Mouse (Mus musculus) lung, adult 2 months (tissue): ENCODE measurements around the gene Gm21970.

Experiments used
- CTCF ChIP-seq: fragments of 200-500 bp; IDR thresholded peaks from 2 replicates; pipeline ENCODE4 v1.5.1; 2011; ENCODE audit warnings: mild to moderate bottlenecking, low read length, control low read depth; ENCODE audit not compliant: insufficient read depth
- POLR2A ChIP-seq: fragments of 200-500 bp; IDR thresholded peaks from 2 replicates; pipeline ENCODE4 v1.6.1; 2011; ENCODE audit warnings: low read depth, mild to moderate bottlenecking, control low read depth, low read length, borderline replicate concordance; ENCODE audit errors: extremely low read depth

DNA sequence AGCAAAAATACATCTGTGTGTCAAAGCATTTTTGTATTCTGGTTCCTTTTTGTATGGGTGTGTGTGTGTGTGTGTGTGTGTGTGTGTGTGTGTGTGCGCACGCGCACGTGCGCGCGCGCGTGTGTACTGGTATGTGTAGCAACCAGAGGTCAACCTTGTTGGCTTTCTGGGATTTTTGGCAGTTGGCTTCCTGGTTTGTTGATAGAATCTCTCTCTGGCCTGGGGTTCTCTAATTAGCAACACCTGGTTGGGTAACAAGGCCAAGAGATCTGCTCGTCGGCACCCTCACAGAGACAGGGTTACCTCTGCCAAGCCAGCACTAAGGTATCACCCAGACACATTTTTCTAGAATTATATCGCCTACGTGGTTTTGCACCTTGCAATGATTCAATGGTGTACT, 32.0 kb upstream of the Gm21970 start:
- TF ChIP-seq POLR2A (no peak), CTCF (no peak)
